Mouse (Mus musculus): ENCODE data around the gene Bola2.
"Not testable (repeated sequence)": the region's sequence is repeated elsewhere in the genome, so short reads cannot be mapped to it uniquely, and the experiment has no call there.

Gene Bola2

DNA sequence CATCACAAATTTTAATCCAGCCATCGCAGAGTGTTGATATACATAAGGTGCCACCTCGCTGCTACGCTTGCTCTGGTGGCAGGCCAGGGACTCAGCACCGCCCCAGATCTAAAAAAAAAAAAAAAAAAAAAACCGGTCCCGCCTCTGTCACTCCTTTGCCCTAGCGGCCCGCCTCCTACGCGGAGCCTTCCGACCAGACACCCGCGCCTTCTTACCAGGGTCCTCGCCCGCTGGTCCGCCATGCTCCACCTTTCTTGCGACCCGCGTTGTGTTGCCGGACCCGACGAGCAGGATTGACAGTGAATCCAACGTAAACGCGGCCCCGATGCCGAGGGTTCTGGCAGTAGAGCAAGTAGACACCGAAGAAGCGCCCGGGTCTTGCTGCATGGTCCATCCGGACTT, at the start of gene Bola2:
Gene Bola2 (plus strand): TSS at position 192 of the 402 bp plus-strand sequence.
- in situ Hi-C loops (cut with MboI): loop anchor here (10.0 kb wide), 1 partner anchor 110 kb away; the partner anchor contains the start of genes Apobr and Cln3

DNA sequence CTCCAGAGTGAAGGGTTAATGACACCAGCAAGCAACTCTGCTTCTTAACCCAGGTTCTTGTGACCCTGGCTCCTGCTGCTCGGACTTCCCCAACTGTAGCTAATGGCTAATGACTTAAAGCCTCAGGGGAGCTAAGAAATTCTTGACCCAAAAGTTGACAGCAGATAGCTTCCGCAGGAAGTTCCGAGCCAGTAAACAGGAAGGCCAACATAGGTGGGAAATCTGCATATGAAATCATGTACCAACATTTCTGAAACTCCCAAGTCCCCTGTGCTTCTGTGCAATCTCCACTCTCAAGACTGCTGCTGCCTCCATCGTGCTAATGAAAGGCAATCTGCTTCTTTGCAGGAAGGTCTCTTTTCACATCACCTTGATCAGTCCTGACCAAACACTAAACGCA, 49.5 kb upstream of the Bola2 start:
- in situ Hi-C loops (cut with MboI): loop anchor here (5.0 kb wide), 1 partner anchor 47 kb away; no protein-coding TSS in a partner anchor

DNA sequence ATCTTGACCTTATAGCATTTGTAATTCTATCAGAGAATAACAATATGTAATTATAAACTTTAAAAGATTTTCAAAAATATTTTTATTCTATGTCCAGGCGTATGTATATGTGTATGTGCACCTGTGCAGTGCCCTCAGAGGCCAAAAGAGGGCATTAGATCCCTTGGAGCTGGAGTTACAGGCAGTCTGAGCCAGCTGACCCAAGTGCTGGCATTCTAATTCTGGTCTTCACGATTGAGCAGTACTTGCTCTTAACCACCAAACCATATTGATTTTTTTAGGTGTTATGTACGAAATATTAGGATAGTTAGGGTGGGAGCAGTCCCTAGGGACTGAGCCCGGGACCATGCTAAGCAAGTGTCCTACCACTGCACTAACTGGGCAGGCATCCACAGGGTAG, 46.7 kb upstream of the Bola2 start:
- in situ Hi-C loops (cut with MboI): loop anchor here (5.0 kb wide), 1 partner anchor 44 kb away; no protein-coding TSS in a partner anchor

DNA sequence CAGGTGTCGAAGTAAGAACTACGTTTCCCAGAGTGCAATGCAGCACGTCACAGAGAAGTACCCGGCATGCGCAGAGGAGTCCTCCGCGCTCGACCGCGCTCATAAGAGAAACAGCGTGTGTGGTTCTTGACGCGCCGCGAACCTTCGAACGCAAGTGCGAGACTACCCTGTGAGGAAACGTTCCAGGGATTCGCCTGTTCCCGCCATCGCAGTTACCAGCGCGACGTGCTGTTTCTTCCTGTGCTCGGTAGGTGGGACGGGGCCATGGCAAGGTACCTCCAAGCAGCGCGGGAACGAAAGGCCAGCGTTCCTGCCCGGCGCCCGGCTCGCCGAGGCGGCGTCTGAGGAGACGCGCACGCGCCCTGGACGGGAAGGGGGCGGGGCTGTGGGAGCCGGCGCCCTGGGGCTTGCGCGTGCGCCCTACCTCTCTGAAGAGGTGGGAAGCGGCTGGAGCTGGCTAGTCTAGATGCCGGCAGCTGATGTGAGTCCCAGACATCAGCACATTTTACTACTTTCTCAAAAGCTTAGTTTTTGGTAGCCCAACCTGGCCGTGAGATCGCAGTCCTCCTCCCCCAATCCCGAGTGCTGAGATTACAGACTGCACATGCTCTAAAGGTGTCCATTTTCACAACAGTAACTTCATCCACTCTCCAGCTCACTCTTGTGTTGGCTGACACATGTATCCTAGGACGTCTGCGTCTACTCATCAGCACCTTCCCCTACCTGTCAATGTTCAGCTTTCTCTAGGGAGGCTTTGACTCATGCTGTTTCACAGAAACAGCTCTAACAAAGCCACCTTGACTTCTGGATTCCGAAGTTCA, 45.8 kb upstream of the Bola2 start, which contains the start of gene Sgf29:
Gene Sgf29 (plus strand): TSS at position 79 of the 821 bp plus-strand sequence.
- in situ Hi-C loops (cut with MboI): loop anchor here (5.0 kb wide), 1 partner anchor 43 kb away; no protein-coding TSS in a partner anchor

DNA sequence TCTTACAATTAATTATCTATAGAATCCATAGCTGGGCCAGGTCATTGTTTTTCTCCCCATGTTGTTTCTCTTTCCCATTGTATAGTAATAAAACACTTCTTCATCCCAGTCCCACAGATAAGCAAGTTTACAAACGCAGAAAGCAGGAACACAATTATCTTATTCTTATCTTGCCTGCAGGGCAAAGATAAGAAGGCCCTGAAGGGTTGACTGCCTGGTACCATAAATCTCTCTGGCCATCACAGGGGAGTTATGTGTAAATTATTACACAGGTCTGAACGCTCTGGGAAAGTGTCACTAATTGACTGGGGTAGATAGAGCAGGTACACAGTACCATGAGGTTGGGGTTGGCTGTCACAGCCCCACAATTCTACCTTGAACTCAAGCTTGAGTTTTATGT, 44.3 kb upstream of the Bola2 start:
- in situ Hi-C loops (cut with MboI): no loop called here

DNA sequence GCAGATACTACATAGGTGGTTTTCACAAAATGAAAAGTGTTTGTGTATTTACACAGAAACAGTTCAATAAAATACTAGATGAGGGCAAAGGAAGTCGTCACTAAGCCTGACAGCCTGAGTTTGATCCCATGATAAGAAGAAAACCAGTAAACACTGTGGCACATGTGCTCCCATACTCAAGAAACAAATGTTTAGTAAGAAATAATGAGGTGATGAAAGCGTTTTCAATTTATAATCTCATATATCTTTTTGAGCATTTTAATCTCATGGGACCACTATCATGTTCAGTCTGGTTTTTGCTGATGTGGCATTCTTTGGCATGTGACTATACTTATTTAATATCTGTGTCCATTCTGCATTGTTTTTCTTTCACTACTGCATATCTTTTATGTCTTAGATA, 41.2 kb upstream of the Bola2 start:
- in situ Hi-C loops (cut with MboI): no loop called here

DNA sequence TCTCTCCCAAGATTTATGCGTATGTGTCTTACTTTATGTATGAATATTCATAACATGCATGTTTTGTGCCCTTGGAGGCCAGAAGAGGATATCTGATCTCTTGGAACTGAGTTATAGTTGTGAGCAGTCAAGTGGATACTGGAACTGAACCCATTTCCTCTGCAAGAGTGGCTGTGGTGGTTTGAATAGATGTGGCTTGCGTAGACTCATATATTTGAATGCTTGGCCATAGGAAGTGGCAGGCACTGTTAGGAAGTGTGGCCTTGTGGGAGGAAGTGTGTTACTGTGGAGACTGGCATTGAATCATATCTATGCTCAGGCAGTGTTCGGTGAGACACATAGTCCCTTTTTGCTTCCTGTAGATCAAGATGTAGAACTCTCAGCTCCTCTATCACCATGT, 39.5 kb upstream of the Bola2 start:
- in situ Hi-C loops (cut with MboI): no loop called here

DNA sequence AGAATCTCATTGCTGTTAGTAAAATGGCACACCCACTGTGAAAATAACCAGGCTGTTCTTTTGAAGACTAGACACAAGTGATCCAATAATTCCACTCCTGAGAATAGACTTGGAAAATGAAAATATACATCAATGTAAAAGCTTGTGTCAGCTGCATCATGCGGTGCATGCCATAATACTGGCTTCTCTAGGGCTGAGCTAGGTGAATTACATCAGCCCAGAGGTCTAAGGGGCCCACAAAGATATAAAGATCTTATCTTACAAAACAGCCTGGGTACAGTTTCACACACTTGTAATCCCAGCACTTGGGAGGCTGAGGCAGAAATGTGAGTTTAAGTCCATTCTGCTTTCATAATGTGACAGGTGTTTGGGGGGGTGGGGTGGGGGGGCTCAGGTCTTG, 37.7 kb upstream of the Bola2 start:
- in situ Hi-C loops (cut with MboI): no loop called here

DNA sequence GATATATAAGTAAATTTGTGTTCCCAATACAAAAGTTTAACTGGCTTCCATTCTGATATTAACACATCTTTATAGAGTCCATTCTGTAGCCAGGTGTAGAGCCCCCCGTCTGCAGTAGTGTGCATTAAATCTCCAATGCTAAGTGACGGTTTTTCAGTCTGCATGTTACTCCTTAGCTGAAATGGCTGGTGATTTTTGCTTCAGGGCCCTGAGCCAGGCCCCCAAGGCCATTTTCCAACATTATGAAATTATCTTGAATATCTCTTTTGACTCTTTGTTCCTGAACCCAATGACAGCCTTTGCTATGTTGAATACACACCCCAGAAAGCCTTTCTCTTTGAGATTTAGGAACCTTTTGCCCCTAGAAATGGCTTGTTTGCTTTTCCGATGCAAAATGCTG, 35.4 kb upstream of the Bola2 start:
- in situ Hi-C loops (cut with MboI): no loop called here

DNA sequence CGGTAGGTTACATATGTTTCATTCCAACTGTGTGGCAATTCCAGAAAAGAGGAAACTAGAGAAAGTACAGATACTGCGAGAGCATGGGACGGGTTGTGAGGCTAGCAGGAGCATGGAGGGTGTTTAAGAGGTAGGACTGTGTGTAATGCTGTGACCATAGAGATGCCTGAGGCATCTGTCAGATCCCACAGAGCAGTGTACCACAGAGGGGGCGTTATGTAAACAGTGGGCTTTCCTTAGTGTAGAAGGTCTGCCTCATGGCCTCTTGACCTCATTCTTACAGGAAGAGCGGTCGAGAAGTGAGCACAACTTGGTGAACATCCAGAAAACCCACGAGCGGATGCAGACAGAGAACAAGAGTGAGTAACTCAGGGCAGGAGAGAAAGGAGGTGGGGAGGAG, 31.6 kb upstream of the Bola2 start:
- in situ Hi-C loops (cut with MboI): no loop called here

DNA sequence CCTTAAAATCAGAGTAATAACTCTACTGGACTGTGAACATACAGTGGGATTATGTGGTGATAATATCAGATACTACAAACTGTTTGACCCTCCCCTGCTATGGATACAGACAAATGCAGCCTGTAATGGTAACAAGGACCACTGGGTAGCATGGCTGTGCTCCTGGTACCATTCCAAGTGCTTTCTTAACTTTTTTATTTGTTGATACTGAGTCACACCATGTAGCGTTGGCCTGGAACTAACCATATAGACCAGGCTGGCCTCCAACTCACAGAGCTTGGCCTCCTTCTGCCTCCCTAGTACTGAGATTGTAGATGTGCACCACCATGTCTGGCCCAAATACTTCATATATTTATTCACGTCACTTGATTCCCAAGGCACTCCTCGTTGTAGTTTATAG, 29.9 kb upstream of the Bola2 start:
- in situ Hi-C loops (cut with MboI): no loop called here

DNA sequence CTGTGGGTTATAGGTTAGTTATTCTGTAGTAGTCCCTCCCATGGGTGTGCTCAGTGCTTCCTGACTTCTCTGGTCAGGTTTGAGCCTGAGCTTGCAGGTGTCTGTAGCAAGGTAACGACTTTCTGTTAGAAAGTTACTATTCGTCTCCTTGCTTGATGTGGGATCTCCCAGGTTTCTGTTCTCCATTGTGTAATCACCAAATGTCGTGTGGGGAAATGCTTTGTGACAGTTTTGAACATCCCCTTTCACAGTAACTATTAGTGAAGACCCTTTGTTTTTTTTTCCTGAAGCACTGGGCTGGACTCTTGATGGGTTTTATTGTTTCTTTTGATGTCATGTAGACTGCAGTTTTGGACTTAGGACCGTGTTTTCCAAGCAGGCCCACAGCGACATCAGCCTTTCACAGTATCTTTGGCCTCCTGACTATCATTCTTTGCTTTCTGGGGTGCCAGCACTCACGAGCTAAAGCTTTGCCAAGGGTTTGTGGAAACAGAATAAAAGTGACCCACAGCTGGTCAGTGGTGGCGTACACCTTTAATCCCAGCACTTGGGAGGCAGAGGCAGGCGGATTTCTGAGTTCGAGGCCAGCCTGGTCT, 27.6 kb upstream of the Bola2 start:
- in situ Hi-C loops (cut with MboI): no loop called here

DNA sequence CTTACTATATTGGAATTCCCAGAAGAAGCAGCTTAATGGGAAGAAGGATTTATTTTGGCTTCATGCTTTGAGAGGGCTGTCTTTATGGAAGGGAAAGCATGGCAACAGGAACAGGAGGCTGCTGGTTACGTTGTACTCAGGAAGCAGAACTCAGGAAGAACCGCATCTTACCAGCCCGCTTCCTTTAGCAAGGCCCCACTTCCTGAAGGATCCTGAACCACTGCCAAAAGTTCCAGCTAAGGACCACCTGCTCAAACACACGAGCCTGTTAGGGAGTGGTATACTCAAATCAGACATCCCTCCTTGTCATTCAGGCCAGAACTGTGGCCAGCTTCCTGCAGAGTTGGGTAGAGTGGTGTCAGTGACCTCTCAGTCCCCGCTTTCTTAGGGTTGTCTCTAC, 26.7 kb upstream of the Bola2 start:
- in situ Hi-C loops (cut with MboI): no loop called here

DNA sequence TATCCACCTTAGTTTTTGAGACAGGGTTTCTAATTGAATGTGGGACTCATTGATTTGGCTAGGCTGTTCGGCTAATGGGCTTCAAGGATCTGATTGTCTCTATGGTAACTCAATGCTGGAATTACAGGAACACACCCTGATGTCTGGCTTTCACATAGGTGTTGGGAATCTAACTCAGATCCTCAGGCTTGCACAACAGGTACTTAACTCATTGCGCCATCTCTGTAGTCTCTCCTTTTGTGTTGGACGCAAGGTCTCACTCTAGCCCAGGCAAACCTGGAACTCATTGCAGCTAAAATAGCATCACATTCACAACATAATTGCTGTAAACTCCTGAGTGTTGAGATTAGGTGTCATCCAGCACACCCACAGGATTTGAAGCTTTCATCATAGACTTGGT, 25.0 kb upstream of the Bola2 start:
- in situ Hi-C loops (cut with MboI): no loop called here

DNA sequence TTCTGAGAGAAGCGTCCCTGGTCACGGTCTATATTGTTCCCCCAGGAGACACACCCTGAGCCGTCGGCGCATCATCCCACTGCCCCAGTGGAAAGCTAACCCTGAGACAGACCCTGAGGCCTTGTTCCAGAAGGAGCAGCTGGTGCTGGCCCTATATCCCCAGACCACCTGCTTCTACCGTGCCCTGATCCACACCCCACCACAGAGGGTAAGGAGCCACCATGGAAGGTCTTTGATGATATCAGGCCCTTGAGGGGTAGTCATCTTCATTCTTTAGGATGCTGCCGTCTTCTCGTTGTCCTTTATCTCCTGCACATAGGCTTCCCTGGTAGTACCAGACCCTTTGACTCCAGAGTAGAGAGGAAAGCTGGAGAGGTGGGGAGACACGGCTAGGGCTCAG, 23.1 kb upstream of the Bola2 start:
- in situ Hi-C loops (cut with MboI): no loop called here

DNA sequence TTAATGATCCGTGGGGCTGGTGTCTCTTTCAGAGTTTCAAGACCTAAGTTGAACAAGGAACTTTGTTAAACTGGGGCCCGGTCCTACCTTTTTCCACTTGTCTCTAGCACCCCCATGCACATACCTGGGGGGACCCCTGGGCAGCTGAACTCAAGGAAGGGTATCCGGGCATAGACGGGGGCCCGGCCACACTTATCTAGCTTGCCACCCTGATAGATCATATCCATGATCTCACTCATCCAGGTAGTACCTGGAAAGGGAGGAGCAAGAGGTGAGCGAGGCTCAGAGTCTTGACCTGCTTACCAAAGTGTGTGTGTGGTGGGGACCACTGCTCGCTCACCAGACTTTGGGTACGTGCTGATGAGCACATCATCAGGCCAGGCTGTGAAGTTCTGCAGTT, 20.1 kb upstream of the Bola2 start:
- in situ Hi-C loops (cut with MboI): no loop called here

DNA sequence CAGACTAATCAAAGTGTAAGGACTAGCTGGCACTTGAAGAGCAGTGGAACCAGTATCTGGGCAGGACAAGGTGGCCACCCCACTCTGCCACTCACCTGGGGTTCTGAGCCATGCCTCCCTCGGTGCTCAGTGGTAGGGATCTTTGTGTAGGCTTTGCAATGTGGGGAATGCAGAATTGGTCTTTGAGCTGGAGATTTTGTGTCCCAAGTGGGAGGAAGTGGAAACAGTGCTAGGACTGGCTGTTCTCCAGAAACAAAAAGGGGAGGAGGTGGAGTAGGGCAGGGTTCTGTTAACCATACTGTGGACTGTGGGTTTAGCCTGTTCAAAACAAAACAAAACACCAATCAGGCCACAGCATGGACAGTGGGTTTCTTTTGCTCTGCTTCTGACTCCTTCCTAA, 19.0 kb upstream of the Bola2 start, which contains the start of gene Sult1a1:
Gene Sult1a1 (minus strand): TSS at position 226 of the 400 bp plus-strand sequence.
- in situ Hi-C loops (cut with MboI): no loop called here

DNA sequence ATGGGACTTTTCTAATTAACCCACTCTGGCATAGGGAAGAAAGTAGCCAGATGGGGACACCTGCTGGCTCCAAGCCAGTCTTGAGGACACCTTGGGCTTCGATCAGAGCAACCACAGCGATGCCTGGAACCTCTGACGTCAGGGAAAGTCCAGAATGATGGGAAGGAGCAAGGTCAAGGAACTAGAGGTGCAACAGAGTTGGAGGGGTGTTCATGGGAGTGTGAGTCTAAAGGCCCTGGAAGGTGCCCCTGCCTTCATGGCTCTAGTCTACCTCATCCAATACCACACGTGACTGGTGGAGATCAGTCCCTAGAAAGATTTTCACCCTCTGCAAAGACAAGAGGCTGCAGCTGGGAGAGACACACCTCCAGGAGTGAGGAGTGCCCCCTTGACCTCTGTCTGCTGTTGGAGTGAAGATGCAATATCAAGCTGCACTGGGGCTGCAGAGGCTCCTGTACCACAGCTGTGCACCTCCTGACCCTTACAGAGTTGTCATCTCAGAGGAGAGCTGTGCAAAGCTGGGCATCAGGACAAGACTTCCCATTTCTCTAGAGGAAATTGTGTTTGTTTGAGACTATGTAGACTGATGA, 18.5 kb upstream of the Bola2 start:
- in situ Hi-C loops (cut with MboI): no loop called here

DNA sequence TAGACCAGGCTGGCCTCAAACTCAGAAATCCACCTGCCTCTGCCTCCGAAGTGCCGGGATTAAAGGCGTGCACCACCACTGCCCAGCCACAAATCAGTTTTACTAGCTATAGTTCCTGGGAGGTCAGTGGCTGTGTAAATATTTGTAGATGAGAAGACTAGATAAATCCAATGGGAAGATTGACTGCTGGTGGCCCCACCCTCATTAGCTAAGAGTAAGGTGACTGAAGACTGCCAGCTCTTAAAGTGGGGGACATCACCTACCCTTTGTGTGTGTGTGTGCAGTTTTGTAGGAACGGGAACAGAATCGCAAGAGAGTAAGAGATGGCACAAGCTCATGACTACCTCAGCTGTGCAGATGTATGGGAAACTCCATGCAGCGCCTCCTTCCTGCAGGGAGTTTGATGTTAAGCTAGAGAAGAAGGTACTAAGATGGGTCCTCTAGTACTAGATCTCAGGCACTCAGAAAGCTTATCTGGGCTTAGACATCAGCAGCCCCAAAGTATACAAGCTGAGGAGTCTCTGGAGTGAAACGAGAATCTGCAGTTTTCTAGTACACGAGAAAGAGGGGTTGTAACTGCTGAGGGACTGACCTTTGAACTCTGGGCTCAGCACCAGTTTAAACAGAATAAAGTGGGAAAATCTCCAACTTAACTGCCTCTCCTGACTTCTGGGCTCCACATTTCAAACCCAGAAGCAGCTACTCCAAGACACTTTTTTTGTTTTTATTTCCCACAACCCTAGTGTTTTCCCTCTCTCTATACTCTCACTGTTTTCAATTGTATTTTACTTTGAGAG, 16.5 kb upstream of the Bola2 start:
- in situ Hi-C loops (cut with MboI): no loop called here

DNA sequence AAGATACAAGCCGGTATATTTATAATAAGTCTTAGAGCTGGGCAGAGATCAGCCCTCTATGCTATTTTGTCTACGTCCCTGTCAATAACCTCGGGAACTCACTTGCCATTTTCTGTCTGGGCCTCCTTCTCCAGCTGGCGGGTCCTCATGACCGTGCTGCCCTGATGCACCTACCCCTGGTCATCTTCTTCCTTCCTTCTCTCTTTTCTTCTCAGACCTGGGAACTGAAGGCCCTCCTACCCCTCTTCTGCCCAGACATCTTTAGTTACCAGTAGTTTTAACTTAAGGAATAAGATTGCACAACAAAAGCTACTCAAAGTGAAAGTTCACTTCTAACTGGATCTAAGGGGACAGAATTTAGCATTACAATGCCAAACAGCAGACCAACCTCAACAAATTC, 15.5 kb upstream of the Bola2 start:
- in situ Hi-C loops (cut with MboI): no loop called here

DNA sequence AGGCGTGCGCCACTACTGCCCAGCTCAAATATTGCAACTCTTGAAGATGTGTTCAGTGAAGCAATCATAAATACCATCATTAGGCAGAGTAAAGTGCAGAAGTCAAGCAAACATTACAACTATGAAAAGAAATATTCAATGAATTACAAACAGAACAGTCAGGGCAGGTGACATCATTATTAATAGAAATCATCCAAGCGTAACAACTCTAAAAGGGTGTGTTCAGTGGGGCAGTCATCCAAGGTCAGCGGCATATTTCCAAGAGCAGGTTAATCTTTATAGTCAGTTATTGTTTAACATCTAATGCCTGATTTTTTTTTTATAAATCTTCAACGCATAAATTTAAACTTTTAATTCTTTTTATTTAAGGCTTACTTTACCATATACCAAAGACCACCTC, 14.0 kb upstream of the Bola2 start:
- in situ Hi-C loops (cut with MboI): no loop called here

DNA sequence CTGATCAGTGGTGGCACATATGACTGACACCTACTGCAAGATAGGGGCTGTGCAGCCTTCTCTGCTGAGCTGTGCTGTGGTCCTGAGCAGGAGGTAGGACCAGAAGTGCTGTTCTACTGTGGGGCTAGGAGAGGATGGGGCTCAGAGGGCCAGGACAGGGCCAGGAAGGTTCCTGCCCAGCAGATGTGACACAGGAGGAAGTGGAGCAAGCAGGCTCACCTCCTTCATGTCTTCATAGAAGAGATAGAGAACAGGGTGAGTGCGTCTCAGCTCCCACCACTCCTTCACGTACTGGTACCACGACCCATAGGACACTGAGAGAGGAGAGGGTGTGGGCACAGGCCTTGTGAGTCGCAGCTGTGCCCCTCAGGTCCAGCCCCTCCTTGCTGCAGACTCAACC, 7.0 kb upstream of the Bola2 start:
- in situ Hi-C loops (cut with MboI): not testable (repeated sequence)

Measured in mature B cell (primary cell).